Mouse (Mus musculus) granulocyte monocyte progenitor cell, adult 5-6 weeks (primary cell): ENCODE measurements around the gene Sat2. TPM values are rescaled to one million over a fixed set of nuclear protein-coding genes. Genes with fewer than 3 reads are reported as not detected.
"Not testable (repeated sequence)": the region's sequence is repeated elsewhere in the genome, so short reads cannot be mapped to it uniquely, and the experiment has no call there.

Experiments
- ATAC-seq: replicated peaks from 2 replicates; pipeline ENCODE4 v1.8.0; 2016; ENCODE audit warnings: mild to moderate bottlenecking, moderate TSS enrichment, inconsistent platforms; ENCODE audit not compliant: poor library complexity, severe bottlenecking
- total RNA-seq, 2 experiments: library from RNA; stranded (forward) in 1 of 2; stranded (reverse) in 1 of 2; fragments of 200-712, 200-1000 nt in 1 of 2; fragments of >200 nt in 1 of 2; fragmentation: Nextera tagmentation in 1 of 2; gene quantifications; 2 replicates each; pipeline ENCODE4 v1.2.3; 2014 to 2017

The Sat2 gene
- total RNA-seq, 2 experiments from 2014 or later, result not detected

DNA sequence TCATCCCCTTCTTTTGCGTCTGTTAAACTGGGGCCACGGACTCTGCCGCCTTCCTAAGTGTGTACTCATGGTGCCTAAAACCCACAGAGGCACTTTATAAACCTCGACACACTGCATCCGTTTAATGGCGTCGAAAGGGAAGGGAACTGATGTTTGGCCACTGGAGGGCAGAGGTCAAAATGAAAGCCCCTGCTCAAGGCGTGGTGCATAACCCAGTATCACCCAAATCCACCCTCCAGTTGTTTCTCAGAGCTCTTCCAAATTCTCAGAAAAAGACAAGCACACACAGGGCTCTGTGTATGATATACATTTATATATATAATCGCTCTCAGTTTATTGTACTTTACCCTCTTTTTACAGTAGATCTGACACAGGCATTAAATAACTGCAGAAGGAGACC is 22.4 kb upstream of the Sat2 start:
- ATAC-seq, result no peak

DNA sequence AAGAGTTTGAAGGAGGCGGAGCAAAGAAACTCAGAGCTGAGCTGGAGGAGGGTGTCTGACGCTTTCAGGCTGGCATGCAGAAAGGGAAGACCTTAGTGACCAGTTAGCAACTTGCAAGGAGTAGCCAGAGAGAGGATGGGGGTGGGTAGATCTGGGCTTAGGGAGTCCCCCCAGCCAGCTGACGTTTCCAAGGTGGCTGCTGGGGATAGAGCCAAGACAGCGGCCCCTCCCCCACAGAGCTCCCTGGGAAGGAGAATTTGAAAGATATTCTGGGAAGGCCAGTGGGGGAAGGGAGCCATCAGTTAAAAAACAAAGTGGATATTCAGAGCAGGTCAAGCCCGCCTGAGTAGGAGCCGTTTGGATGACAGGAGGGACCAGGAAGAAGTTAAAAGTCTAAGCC is 21.7 kb upstream of the Sat2 start:
- ATAC-seq, result no peak

DNA sequence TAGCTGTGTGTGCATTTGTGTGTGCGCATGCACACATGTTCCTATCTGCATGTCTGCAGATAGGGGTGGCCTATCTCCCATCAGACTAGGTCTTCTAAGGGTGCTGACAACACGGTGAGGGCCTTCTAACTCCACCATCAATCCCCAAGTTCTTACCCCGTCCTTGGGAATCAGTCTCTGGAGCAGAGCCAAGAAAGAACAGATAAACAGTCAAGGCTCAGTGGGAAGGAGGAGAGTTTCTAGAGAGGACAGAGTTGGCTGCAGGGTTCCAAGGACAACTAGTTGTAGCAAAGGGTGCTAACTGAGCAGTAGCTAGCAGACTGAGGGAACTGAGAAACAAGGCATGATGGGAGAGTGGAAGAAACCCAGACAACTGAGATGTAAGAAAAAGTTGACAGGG is 20.1 kb upstream of the Sat2 start:
- no peak for ATAC-seq

DNA sequence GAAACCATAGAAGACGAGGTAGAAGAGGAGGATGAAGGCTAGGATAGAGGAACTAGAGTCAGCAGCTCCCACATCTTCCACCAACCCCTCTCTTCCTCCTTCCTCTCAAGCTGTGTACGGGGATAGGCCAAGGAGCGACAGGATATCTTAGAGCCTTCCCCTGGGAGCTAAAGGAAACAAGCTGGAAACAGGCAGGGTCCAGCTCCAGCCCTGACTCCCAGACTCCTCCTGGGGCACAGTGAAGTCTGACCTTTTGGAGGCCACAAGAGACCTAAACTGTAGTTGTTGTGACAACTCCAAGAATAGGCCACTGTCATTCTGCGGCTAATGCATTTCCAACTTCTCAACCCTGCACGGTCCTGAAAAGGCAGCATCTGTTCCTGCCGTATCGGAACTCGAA is 18.3 kb upstream of the Sat2 start:
- no peak for ATAC-seq

DNA sequence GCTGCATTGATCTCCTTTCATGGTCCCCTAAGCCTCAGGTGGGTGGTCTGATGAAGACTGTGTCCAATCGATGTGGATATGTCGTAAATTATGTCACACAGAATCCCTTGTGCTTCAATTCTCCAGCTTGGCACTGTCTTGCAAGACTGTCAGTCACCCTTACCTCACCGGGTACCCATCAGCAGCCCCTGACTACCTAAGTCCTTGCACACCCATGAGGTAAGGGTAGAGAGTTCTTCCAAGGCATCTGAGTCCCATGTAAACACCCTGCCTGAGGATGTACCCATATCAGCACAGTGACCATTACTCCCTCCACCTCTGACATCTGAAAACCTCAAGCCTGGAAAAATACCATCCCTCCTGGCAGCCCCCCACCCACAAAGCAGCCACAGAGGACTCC is 17.5 kb upstream of the Sat2 start:
- ATAC-seq, result no peak

DNA sequence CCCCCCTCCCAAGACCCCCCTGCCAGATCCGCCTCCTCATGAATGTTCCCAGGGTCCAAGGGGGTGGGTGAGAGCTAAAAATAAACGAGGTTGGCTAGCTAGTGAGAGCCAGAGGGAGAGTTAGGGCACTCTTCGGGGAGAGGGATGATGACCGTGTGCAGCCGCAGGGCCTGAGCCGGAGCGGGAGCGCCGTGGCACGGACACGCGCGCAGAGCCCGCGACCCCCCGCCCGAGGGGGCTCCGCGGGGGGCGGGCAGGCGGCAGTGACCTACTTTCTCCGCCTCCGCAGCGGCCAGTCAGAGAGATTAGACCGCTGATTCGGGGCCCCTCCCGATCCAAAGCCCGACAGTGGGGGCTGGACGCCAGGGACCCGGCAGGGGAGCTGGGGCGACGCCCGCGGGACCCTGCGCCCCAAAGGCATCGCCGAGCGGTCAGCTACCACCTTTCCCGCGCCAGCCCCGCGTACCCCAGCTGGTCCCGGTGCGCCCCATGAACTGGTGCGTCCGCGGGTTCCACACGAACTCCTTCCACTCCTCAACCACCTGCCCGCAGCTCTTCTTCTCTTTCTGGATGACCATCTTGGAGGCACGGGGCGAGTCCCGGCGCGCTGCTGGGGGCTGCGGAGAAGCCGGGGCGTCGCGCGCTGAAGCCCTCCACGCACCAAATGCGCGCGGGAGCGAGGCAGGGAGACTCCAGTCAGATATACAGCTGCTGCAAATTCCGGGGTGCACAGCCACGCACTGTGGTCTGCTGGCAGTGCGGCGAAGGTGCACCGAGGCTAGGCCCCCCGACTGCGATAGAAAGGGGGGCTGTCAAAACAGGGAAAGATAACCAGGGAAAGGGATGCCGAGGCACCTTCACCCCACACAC is 16.8 kb upstream of the Sat2 start:
- ATAC-seq, result peak; percentile 13; the same call in 1 of the 2 replicates

DNA sequence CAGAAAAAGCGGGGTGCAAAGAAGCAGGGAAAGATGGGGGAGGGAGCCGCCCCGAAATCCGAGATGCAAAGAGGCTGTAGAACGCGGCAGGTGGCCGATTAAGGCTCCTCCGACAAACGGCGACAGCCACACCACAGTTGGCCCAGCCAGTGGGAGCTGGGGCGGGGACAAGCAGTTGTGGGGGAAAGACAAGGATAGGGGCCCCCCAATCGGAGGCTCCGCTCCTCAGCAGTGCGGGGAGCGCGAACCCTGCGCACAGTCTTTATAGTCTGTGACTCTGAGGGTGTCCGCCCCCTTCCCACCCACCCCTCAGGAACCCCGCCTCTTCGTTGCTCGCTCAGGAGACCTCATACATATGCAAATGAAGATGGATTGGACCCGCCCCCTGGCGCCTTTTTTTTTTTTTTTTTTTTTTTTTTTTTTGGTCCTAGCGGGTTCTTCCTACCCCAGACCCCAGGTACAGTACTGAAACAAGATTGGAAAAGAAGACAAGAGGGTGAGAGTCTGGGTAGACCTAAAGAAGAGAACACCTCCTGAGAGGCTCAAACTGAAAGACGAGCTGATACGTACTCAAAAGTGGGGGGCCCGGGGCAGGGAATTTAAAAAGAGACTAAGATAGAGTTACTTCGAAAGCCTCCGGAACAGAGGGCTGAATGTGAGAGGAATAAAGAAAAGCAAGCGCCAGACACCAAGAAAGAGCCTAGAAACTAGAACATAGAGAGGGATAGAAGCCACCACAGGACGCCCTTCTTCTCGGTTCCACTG is 15.9 kb upstream of the Sat2 start, which contains the start of gene Atp1b2:
TSS of gene Atp1b2 (minus strand) at position 217 of the 765 bp plus-strand sequence.
- peak; percentile 78 for ATAC-seq

DNA sequence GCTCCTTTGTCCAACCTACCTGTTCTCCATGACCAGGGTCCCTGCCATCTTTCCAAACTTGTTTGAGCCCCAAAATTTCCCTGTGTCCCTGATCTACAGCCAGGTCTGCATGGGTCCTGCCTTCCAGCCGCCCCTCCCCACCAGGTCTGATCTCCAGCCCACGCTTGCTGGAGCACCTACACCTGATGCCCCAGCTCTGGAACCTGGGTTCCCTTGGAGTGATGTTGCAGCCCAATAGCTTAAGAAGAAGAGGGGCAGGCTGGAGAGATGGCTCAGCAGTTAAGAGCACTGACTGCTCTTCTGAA is 15.4 kb upstream of the Sat2 start:
- no peak for ATAC-seq

DNA sequence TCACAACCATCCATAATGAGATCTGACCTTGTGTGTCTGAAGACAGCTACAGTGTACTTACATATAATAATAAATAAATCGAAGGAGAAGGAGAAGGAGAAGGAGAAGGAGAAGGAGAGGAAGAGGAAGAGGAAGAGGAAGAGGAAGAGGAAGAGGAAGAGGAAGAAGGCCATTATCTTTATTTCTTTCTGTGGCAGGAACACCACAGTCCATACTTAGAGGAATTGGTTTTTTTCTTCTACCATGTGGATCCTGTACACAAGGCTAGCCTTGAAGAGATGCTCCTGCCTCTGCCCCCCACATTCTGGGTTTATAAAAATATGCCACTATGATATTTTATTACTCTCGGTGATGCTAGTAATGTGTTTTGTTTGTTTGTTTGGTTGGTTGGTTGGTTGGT is 15.0 kb upstream of the Sat2 start:
- ATAC-seq, result no peak

DNA sequence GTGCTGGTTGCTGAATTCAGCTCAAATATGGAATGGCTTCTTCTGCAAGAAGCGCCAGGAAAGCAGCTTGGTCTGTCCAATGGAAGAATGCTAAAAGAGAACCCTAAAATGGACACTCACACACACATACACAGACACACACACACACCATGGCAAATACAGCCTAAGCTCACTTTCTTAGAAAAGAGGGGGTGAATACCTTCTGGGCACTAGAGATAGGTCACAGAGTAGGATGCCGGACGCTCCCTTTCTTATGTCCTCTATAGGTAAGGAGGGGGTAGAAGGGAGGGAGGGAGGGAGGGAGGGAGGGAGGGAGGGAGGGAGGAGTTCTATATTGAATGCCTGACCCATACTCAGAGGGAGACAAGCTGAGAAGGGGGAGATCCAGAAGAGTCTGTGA is 13.3 kb upstream of the Sat2 start:
- no peak for ATAC-seq

DNA sequence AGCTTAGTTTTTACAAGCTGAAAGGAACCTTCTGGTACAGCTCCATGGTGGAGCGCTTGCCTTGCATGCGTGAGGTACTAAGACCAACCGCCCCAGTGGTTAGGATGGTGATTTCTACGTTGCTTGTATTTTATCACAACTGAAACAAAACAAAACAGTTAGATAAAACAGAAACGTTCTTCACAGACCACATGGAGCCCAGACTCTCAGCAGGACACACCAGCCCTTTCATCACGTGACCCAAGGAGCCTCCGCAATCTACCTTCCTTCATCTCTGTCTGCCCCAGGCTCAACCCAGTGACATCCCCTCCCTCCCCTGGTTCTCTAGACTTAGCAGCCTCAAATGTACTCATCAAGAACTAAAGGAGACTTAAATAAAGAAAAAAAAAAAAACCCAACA is 12.4 kb upstream of the Sat2 start:
- no peak for ATAC-seq

DNA sequence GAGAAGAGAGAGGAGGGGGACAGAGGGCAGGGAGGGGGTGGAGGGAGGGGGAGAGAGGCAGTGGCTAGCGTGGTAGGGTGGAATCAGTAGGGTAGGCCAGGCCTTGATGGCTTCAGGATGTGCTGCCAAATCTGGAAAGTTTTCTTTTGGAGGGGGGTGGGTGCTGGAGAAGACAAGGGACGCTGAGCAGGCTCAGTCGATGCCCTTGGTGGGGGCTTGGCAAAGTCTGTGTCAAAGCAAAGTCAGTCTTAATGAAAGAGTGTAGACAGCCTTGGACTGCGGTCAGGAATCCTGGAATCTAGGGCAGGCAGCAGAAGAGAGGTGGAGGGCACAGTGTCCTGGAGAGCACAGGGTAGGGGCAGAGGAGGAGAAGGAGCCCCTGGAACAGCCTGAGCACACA is 10.9 kb upstream of the Sat2 start:
- no peak for ATAC-seq

DNA sequence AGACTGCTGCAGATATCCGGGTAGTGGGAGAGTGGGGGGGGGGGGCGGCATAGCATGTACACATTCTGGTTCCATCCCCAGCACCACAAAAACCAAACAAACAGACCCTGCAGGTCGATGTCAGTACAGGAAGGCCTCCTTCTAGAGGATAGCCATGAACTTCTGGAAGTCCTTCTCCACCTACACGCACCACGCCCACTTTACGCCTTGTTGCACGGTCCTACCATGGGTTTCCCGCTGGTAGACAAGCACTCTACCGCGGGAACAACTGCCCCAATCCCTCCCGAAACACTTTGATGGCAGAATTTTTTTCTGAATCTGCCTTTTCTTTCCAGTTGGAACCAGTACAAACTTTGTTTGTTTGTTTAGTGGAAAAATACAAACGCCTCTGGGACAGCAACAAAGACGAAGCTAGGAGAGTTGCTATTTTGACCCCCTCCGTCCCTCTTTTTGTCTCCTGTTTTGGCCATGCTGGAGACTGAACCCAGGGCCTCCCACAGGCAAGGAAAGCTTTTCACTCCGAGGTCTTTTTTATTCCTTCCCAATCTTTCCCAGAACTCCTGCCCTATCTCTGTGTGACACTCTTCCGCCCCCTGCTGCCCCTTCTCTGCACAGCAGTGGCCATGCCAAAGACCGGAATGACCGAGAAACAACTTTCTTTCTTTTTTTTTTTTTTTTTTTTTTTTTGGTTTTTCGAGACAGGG is 8.1 kb upstream of the Sat2 start:
- peak; percentile 66; the same call in 1 of the 2 replicates for ATAC-seq

DNA sequence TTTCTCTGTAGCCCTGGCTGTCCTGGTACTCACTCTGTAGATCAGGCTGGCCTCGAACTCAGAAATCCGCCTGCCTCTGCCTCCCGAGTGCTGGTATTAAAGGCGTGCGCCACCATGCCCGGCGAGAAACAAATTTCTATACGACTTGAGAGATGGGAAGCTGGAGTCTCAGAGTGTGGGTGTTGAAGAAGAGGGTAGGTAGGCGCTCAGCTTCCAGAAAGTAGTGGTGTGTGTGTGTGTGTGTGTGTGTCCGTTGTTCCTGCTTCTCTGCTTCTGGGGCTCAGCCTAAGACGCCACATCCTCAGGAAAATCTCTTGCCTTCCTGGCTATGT is 7.6 kb upstream of the Sat2 start:
- not testable (repeated sequence) for ATAC-seq

DNA sequence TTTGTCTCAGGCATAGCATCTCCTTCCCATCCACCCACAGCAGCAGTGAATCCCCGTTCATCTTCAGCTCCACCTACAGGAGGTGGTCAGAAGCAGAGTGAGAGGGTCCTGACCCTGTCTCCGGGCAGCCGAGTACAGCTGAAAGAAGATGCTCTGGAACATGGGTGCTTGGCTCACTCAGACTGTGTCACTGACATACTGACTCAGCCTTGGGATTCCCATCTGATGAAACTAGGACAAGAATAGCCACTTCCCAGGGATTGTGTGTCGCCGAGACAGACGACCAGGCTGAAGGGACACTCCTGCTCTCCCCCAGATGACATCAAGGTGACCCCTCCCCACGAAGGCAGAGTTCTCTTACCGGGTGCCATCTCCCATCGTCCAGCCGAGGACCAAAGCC is 5.0 kb upstream of the Sat2 start:
- ATAC-seq, result no peak

DNA sequence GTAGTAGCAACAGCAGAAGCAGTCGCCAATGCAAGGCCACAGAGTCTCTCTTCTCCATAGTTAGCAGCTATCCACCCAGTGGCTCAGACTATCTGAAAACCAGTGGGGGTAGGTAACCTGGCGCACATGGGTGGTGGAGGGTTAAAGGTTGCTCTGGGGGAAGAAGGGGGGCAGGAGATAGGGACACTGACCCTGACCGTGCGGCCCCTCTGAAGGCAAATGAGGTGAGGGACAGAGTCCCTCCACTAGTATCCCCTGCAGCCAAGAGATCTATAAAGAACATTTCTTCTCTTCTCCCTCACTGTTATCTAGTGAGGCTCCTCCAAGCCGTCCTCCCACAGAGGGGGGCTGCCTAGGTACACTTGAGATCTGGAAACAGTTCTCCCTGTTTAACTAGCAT is 4.0 kb upstream of the Sat2 start, which contains the start of gene Shbg:
TSS of gene Shbg (minus strand) at position 101 of the 400 bp plus-strand sequence.
- ATAC-seq, result no peak

DNA sequence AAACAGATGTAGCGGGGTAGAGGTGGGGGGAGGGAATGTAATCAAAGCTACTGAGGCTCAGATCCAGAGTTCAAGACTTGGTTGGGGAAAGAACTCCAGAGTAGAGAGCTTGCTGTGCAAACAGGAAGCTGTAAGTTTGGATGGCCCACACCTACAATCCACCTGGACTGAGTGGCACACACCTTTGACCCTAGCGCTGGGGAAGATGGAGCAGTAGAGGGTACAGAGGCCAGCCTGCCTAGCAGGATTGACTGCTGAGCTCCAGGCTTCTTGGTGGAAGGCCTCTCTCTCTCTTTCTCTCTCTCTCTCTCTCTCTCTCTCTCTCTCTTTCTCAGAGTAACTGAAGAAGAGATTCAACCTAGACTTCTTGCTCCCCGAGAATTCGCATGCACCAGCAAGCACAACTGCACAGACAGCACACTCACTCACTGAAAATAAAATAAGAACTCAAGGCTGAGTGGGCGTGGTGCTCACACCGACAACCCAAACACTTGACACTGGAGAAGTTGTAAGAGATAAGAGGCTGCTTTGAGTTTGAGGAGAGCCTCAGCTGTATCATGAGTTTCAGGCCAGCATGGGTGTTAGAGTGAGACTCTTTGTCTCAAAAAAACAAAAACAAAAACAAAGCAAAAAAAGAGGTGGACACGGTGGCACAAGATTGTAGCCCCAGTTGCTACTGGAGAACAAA is 1.3 kb upstream of the Sat2 start:
- no peak for ATAC-seq

DNA sequence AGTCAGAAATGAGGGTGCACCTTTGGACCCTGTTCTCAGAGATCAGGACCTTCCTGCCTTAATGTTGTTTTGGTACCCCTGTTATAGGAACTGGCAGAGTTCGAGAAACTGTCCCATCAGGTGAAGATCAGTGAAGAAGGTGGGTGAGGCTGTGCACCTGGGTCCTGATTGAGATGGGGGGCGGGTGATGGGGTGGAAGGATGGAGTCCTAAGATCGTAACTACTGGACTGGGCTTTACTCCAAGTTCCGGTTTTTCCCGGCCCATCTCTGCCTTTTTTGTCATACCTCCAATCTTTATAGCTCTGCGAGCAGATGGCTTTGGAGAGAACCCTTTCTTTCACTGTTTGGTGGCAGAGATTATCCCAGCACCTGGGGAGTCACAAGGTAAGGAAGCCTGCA is 582 bp downstream of the Sat2 start:
- ATAC-seq, result no peak

DNA sequence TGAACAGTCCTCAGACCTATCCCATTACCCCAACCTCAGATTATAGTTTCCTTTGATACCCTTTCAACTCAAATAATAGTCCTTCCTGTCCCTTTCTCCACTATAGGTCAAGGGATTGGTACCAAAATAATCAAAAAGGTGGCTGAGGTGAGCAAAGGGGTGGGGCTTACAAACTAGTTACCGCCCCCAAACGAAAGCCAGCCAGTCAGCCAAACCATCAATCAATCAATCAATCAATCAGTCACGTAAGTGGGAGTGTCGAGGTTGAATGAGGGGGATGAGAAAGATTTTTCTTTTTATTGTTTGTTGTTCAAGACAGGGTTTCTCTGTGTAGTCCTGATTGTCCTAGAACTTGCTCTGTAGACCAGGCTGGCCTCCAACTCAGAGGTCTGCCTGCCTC is 1.2 kb downstream of the Sat2 start:
- no peak for ATAC-seq

DNA sequence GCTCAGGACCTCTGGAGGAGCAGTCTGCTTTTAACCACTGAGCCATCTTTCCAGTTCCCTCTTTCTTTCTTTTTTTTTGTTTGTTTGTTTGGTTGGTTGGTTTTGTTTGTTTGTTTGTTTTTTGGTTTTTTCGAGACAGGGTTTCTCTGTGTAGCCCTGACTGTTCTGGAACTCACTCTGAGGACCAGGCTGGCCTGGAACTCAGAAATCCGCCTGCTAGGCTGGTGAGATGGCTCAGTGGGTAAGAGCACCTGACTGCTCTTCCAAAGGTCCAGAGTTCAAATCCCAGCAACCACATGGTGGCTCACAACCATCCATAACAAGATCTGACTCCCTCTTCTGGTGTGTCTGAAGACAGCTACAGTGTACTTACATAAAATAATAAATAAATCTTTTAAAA is 2.5 kb downstream of the Sat2 start:
- ATAC-seq, result not testable (repeated sequence)

DNA sequence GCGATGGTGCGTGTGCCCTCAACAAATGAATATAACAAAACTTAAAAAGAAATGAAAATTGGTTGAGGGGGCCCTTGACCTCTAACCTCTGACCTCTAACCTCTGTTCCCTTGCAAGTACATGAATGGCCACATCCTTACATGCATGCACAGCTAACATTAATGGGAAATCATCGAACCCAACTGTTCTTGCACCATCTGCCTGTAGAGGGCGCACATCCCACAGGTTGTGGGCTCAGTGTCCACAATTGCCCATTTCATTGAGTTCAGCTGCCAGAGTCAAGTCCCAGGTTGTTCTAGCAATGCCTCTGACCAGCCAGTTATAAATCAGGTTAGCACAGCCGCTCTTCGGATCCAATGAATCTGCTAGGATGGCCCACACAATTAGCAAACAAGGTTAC is 6.5 kb downstream of the Sat2 start:
- peak; percentile 30 for ATAC-seq
